Mouse (Mus musculus) urinary bladder, postnatal 14 days (tissue): ENCODE data around the gene Aifm1.
"Not testable (repeated sequence)": the region's sequence is repeated elsewhere in the genome, so short reads cannot be mapped to it uniquely, and the experiment has no call there.

Experiments
- DNase-seq: peaks from one replicate; pipeline ENCODE4 v3.0.0; 2021; ENCODE audit warnings: low spot score

The Aifm1 gene

DNA sequence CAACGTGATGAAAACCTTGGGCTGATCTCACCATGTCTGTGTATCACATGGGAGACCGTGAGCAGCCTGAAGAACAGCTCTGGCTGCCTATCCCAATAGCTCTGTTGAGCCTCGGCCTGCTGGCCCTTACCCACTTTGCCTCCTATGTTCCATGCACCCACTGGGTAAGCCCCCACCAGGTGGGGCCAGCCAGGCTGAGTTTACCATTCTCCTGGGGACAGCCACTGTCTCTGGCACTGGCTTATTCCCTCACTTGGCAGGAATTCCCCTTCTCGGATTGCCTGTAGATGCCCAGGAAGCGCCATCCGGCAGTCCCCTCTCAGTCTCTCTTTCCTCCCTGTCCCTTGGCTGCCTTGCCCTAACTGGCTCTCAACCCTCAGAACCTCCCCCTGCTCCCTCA is 56.4 kb downstream of the Aifm1 start:
- DNase-seq, result no peak

DNA sequence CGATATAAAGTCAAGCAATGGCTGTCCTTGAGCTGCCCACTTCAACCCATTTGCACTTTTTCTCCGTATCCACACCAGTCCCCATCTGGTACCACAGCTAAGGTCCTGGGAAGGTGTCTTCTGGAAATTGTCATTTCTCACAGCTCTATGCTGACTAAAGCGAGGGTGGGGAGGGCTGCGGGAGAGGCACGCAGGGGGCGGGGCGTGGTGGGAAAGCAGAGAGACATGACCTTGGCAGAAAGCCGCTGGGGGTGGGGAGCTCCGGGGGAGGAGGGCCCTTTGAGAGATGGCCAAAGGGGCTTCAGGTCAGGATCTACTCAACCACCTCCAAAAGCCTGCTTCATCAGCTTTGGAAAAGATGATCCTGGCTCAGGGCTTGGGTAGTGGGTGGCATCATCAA is 58.3 kb downstream of the Aifm1 start:
- DNase-seq, result no peak

- no peak for DNase-seq
These were observed 58.9 kb downstream of the Aifm1 start for GRCm38 (mm10) chrX:48454495-48454878.

DNA sequence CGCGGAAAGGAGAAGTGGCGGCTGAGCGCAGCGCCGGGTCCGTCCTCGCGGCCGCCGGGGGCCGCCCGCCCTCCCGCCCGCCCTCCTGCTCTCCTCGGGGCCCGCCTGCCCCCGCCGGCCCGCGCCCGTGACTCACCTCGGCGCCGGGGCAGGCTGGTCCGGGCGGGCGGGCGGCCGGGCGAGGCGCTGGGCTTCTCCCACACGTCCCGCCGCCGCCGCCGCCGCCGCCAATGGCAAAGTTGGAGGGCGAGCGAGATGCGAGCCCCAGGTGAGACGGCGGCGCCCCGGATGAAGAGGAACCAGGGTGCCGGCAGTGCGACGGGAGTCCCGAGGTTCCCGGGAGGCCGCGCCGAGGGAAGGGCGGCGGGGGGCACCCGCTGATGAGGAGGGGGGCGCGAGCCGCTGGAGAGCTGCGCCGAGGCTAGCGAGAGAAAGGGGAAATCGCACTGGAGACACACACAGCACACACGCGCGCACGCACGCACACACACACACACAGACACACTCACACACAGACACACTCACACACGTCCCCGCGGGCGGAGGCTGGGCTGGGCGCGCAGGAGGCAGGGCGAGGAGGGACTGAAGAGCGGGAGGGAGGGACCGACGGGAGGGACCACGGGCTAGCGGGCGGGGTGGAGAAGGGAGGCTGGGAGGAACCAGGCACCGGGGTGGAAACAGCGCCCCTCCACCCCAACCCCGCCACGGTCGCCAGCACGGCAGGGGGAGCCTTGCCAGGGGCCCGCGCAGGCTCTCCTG is 59.4 kb downstream of the Aifm1 start:
- DNase-seq, result peak; percentile 82

DNA sequence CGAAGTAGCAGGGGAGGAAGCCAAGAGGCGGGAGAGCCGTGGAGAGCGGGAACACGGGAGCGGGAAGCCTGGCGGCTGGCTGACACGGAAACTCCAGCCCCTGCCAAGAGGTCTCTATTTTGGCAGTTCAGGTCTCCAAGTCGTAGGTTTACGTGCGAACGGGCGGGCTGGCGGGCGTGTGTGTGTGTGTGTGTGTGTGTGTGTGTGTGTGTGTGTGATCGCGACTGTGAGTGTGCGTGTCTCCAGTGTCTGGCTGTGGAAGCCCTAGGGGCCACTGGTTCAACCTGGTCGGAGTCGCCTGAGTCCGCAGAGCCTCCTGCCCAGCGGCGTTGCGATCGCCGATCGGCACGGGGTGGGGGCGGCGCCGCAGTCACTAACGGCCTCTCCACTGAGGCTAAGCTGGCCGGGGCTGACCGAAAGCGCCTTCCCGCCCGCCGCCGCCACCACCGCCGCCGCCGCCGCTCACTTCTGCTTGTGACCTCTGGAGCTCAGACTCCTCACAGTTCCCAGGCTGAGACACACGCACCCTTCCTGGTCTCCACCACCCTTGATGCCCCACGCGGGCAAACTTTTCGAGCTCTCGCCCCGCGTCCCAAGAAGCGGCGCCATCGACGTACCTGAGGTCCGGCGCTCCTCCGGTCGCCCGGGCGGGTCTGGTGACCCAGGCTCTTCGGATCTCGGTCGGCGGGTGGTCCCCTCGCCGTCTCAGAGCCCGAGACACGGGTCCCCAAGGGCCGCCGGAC is 60.3 kb downstream of the Aifm1 start:
- DNase-seq, result peak; percentile 23

GRCm38 (mm10) chrX:48452231-48452890 is 61.0 kb downstream of the Aifm1 start:
- peak; percentile 22 for DNase-seq

- DNase-seq, result no peak
These were observed 63.7 kb downstream of the Aifm1 start for GRCm38 (mm10) chrX:48449646-48450045.

GRCm38 (mm10) chrX:48444677-48445076 is 68.7 kb downstream of the Aifm1 start:
- DNase-seq, result no peak

DNA sequence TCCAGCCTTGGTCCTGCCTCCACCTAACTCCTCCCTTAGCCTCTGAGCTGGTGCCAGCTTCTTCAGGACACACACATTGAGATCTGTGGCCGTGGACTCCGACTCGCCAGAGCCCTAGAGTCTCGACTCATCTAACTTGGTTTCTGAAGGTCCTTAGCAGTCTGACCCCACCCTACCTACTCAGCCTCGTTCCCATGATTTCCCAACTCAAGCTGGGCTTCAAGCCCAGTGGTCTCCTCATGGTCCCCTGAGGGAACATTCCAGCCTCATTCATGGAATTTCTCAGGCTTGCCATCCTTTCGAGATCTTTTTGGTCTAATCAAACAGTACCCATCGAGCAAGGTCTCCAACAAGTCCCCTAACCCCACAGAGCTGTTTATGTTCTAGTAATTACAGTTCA is 71.4 kb downstream of the Aifm1 start:
- no peak for DNase-seq

GRCm38 (mm10) chrX:48441548-48441947 is 71.8 kb downstream of the Aifm1 start:
- DNase-seq, result no peak

- peak; percentile 61 for DNase-seq
These were observed 74.3 kb downstream of the Aifm1 start for GRCm38 (mm10) chrX:48439036-48439435.

DNA sequence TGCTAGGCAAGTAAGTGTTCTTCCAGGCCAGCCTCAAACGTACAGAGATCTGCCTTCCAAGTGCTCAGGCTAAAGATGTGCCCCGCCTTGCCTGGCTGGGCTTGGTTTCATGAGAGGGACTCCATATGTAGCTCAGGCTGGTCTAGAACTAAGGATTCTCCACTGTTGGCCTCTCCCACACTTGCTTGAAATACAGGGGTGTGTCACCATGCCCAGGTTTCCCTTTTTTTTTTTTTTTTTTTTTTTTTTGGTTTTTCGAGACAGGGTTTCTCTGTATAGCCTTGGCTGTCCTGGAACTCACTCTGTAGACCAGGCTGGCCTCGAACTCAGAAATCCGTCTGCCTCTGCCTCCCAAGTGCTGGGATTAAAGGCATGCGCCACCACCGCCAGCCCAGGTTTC is 77.3 kb downstream of the Aifm1 start:
- DNase-seq, result not testable (repeated sequence)

GRCm38 (mm10) chrX:48435477-48435900 is 77.9 kb downstream of the Aifm1 start:
- DNase-seq, result no peak

- no peak for DNase-seq
These were observed 79.1 kb downstream of the Aifm1 start for GRCm38 (mm10) chrX:48434251-48434650.

GRCm38 (mm10) chrX:48433527-48433899 is 79.8 kb downstream of the Aifm1 start:
- DNase-seq, result no peak

- DNase-seq, result no peak
These were observed 80.5 kb downstream of the Aifm1 start for GRCm38 (mm10) chrX:48432599-48433526.

- DNase-seq, result no peak
These were observed 83.8 kb downstream of the Aifm1 start for GRCm38 (mm10) chrX:48429538-48429937.

GRCm38 (mm10) chrX:48429100-48429499 is 84.3 kb downstream of the Aifm1 start:
- DNase-seq, result no peak

GRCm38 (mm10) chrX:48428642-48429041 is 84.7 kb downstream of the Aifm1 start:
- DNase-seq, result no peak

DNA sequence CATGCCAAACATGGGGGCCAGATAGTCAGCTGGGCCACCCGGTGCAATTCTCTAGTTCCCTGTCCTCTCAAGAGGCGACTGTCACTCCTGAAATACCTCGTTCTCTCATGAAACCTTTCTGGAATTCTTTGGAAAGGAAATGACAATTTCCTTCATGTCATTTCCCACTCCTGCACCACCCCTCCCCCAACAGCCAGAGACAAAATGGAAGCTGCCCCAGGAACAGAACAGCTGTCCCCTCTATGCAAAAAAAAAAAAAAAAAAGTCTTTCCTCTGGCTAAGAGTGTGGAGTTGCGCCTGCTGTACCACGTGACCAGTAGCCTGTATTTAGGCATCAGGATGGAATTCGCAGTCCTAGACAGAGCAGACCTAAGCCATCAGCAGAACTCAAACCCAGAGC is 85.1 kb downstream of the Aifm1 start:
- DNase-seq, result no peak

- no peak for DNase-seq
These were observed 88.1 kb downstream of the Aifm1 start for GRCm38 (mm10) chrX:48425280-48425679.
